Mouse (Mus musculus): ENCODE measurements around the gene Adgrv1. TPM values are rescaled to one million over a fixed set of nuclear protein-coding genes. Genes with fewer than 3 reads are reported as not detected.

The Adgrv1 gene
- polyA plus RNA-seq, 1 experiment from 2014 or later, result 1.1 TPM

- Histone ChIP-seq H3K27me3 (ENCODE audit: control insufficient read depth, insufficient read depth, low read length) (no peaks in the 10 kb centered on the region), H3K4me3 (ENCODE audit: low read depth, low read length) (no peak overlapping the region), H3K9me3 (replicated peaks; ENCODE audit: control insufficient read depth, low read length) (no peaks in the 10 kb centered on the region), H3K27ac (ENCODE audit: low read depth, low read length) (no peak overlapping the region), H3K36me3 (ENCODE audit: control insufficient read depth, insufficient read depth, low read length) (no peaks in the 10 kb centered on the region), H3K4me1 (ENCODE audit: control insufficient read depth, insufficient read depth, low read length) (no peaks in the 10 kb centered on the region), H3K9ac (ENCODE audit: low read depth, low read length) (no peak overlapping the region), H3K4me2 (no peak overlapping the region)
- 88% methylated on average over 1 of the region's 1 CpGs for WGBS (ENCODE audit: insufficient replicate concordance)
- no peak for ATAC-seq (replicated peaks; ENCODE audit: insufficient number of reproducible peaks, low FRiP score, low TSS enrichment)
Observed at GRCm38 (mm10) chr13:81222377-81222776, 410.6 kb downstream of the Adgrv1 start.

- 63% methylated on average over 1 of the region's 1 CpGs for WGBS (ENCODE audit: insufficient replicate concordance)
- H3K9me3 ChIP-seq (replicated peaks; ENCODE audit: control insufficient read depth, low read length), result no peaks in the 10 kb centered on the region
- no peaks in the 10 kb centered on the region for H3K27me3 ChIP-seq (ENCODE audit: control insufficient read depth, insufficient read depth, low read length)
- H3K4me3 ChIP-seq (ENCODE audit: low read depth, low read length), result no peak overlapping the region
- no peak overlapping the region for H3K9ac ChIP-seq (ENCODE audit: low read depth, low read length)
- H3K4me2 ChIP-seq, result no peak overlapping the region
- ATAC-seq (replicated peaks; ENCODE audit: insufficient number of reproducible peaks, low FRiP score, low TSS enrichment), result no peak
- no peak overlapping the region for H3K27ac ChIP-seq (ENCODE audit: low read depth, low read length)
- H3K36me3 ChIP-seq (ENCODE audit: control insufficient read depth, insufficient read depth, low read length), result no peaks in the 10 kb centered on the region
- no peaks in the 10 kb centered on the region for H3K4me1 ChIP-seq (ENCODE audit: control insufficient read depth, insufficient read depth, low read length)
Observed at GRCm38 (mm10) chr13:81211436-81211835, 421.5 kb downstream of the Adgrv1 start.

GRCm38 (mm10) chr13:81210516-81210915 lies 422.4 kb downstream of the Adgrv1 start:
- no peak overlapping the region for H3K4me2 ChIP-seq
- H3K27ac ChIP-seq (ENCODE audit: low read depth, low read length), result no peak overlapping the region
- no peak for ATAC-seq (replicated peaks; ENCODE audit: insufficient number of reproducible peaks, low FRiP score, low TSS enrichment)
- no peaks in the 10 kb centered on the region for H3K27me3 ChIP-seq (ENCODE audit: control insufficient read depth, insufficient read depth, low read length)
- H3K9me3 ChIP-seq (replicated peaks; ENCODE audit: control insufficient read depth, low read length), result no peaks in the 10 kb centered on the region
- WGBS (ENCODE audit: insufficient replicate concordance), result 81% methylated on average over 2 of the region's 2 CpGs
- no peak overlapping the region for H3K4me3 ChIP-seq (ENCODE audit: low read depth, low read length)
- H3K36me3 ChIP-seq (ENCODE audit: control insufficient read depth, insufficient read depth, low read length), result no peaks in the 10 kb centered on the region
- no peak overlapping the region for H3K9ac ChIP-seq (ENCODE audit: low read depth, low read length)
- H3K4me1 ChIP-seq (ENCODE audit: control insufficient read depth, insufficient read depth, low read length), result no peaks in the 10 kb centered on the region

- H3K27me3 ChIP-seq (ENCODE audit: control insufficient read depth, insufficient read depth, low read length), result no peaks in the 10 kb centered on the region
- no peak overlapping the region for H3K4me2 ChIP-seq
- H3K4me3 ChIP-seq (ENCODE audit: low read depth, low read length), result no peak overlapping the region
- H3K4me1 ChIP-seq (ENCODE audit: control insufficient read depth, insufficient read depth, low read length), result no peaks in the 10 kb centered on the region
- H3K9me3 ChIP-seq (replicated peaks; ENCODE audit: control insufficient read depth, low read length), result no peaks in the 10 kb centered on the region
- WGBS (ENCODE audit: insufficient replicate concordance), result 80% methylated on average over 3 of the region's 3 CpGs
- no peak overlapping the region for H3K9ac ChIP-seq (ENCODE audit: low read depth, low read length)
- ATAC-seq (replicated peaks; ENCODE audit: insufficient number of reproducible peaks, low FRiP score, low TSS enrichment), result no peak
- H3K27ac ChIP-seq (ENCODE audit: low read depth, low read length), result no peak overlapping the region
- no peaks in the 10 kb centered on the region for H3K36me3 ChIP-seq (ENCODE audit: control insufficient read depth, insufficient read depth, low read length)
Observed at GRCm38 (mm10) chr13:81209815-81210214, 423.1 kb downstream of the Adgrv1 start.

- H3K9ac ChIP-seq (ENCODE audit: low read depth, low read length), result no peak overlapping the region
- H3K4me2 ChIP-seq, result no peak overlapping the region
- H3K36me3 ChIP-seq (ENCODE audit: control insufficient read depth, insufficient read depth, low read length), result no peaks in the 10 kb centered on the region
- 60% methylated on average over 1 of the region's 1 CpGs for WGBS (ENCODE audit: insufficient replicate concordance)
- H3K27ac ChIP-seq (ENCODE audit: low read depth, low read length), result no peak overlapping the region
- H3K4me3 ChIP-seq (ENCODE audit: low read depth, low read length), result no peak overlapping the region
- H3K27me3 ChIP-seq (ENCODE audit: control insufficient read depth, insufficient read depth, low read length), result no peaks in the 10 kb centered on the region
- H3K9me3 ChIP-seq (replicated peaks; ENCODE audit: control insufficient read depth, low read length), result no peaks in the 10 kb centered on the region
- H3K4me1 ChIP-seq (ENCODE audit: control insufficient read depth, insufficient read depth, low read length), result no peaks in the 10 kb centered on the region
- ATAC-seq (replicated peaks; ENCODE audit: insufficient number of reproducible peaks, low FRiP score, low TSS enrichment), result no peak
Observed at GRCm38 (mm10) chr13:81208106-81208613, 424.8 kb downstream of the Adgrv1 start.

- Histone ChIP-seq H3K4me1 (ENCODE audit: control insufficient read depth, insufficient read depth, low read length) (no peaks in the 10 kb centered on the region), H3K9ac (ENCODE audit: low read depth, low read length) (no peak overlapping the region), H3K36me3 (ENCODE audit: control insufficient read depth, insufficient read depth, low read length) (no peaks in the 10 kb centered on the region), H3K27ac (ENCODE audit: low read depth, low read length) (no peak overlapping the region), H3K27me3 (ENCODE audit: control insufficient read depth, insufficient read depth, low read length) (no peaks in the 10 kb centered on the region), H3K4me3 (ENCODE audit: low read depth, low read length) (no peak overlapping the region), H3K9me3 (replicated peaks; ENCODE audit: control insufficient read depth, low read length) (no peaks in the 10 kb centered on the region), H3K4me2 (no peak overlapping the region)
- WGBS (ENCODE audit: insufficient replicate concordance), result 74% methylated on average over 12 of the region's 12 CpGs
- ATAC-seq (replicated peaks; ENCODE audit: insufficient number of reproducible peaks, low FRiP score, low TSS enrichment), result no peak
Observed at GRCm38 (mm10) chr13:81181966-81182908, 450.7 kb downstream of the Adgrv1 start.

GRCm38 (mm10) chr13:81181459-81181858 lies 451.5 kb downstream of the Adgrv1 start:
- no peaks in the 10 kb centered on the region for H3K4me1 ChIP-seq (ENCODE audit: control insufficient read depth, insufficient read depth, low read length)
- H3K4me3 ChIP-seq (ENCODE audit: low read depth, low read length), result no peak overlapping the region
- no peaks in the 10 kb centered on the region for H3K9me3 ChIP-seq (replicated peaks; ENCODE audit: control insufficient read depth, low read length)
- no peak overlapping the region for H3K4me2 ChIP-seq
- 75% methylated on average over 4 of the region's 4 CpGs for WGBS (ENCODE audit: insufficient replicate concordance)
- H3K36me3 ChIP-seq (ENCODE audit: control insufficient read depth, insufficient read depth, low read length), result no peaks in the 10 kb centered on the region
- H3K9ac ChIP-seq (ENCODE audit: low read depth, low read length), result no peak overlapping the region
- no peaks in the 10 kb centered on the region for H3K27me3 ChIP-seq (ENCODE audit: control insufficient read depth, insufficient read depth, low read length)
- H3K27ac ChIP-seq (ENCODE audit: low read depth, low read length), result no peak overlapping the region
- no peak for ATAC-seq (replicated peaks; ENCODE audit: insufficient number of reproducible peaks, low FRiP score, low TSS enrichment)

GRCm38 (mm10) chr13:81176820-81177219 lies 456.1 kb downstream of the Adgrv1 start:
- no peak overlapping the region for H3K4me2 ChIP-seq
- no peaks in the 10 kb centered on the region for H3K4me1 ChIP-seq (ENCODE audit: control insufficient read depth, insufficient read depth, low read length)
- no peak for ATAC-seq (replicated peaks; ENCODE audit: insufficient number of reproducible peaks, low FRiP score, low TSS enrichment)
- WGBS (ENCODE audit: insufficient replicate concordance), result 66% methylated on average over 4 of the region's 4 CpGs
- no peak overlapping the region for H3K9ac ChIP-seq (ENCODE audit: low read depth, low read length)
- no peak overlapping the region for H3K27ac ChIP-seq (ENCODE audit: low read depth, low read length)
- no peaks in the 10 kb centered on the region for H3K36me3 ChIP-seq (ENCODE audit: control insufficient read depth, insufficient read depth, low read length)
- no peaks in the 10 kb centered on the region for H3K9me3 ChIP-seq (replicated peaks; ENCODE audit: control insufficient read depth, low read length)
- H3K4me3 ChIP-seq (ENCODE audit: low read depth, low read length), result no peak overlapping the region
- no peaks in the 10 kb centered on the region for H3K27me3 ChIP-seq (ENCODE audit: control insufficient read depth, insufficient read depth, low read length)

GRCm38 (mm10) chr13:81176071-81176470 lies 456.9 kb downstream of the Adgrv1 start:
- no peaks in the 10 kb centered on the region for H3K27me3 ChIP-seq (ENCODE audit: control insufficient read depth, insufficient read depth, low read length)
- H3K9ac ChIP-seq (ENCODE audit: low read depth, low read length), result no peak overlapping the region
- H3K36me3 ChIP-seq (ENCODE audit: control insufficient read depth, insufficient read depth, low read length), result no peaks in the 10 kb centered on the region
- no peaks in the 10 kb centered on the region for H3K4me1 ChIP-seq (ENCODE audit: control insufficient read depth, insufficient read depth, low read length)
- no peak for ATAC-seq (replicated peaks; ENCODE audit: insufficient number of reproducible peaks, low FRiP score, low TSS enrichment)
- 80% methylated on average over 3 of the region's 3 CpGs for WGBS (ENCODE audit: insufficient replicate concordance)
- H3K4me2 ChIP-seq, result no peak overlapping the region
- H3K9me3 ChIP-seq (replicated peaks; ENCODE audit: control insufficient read depth, low read length), result no peaks in the 10 kb centered on the region
- H3K4me3 ChIP-seq (ENCODE audit: low read depth, low read length), result no peak overlapping the region
- no peak overlapping the region for H3K27ac ChIP-seq (ENCODE audit: low read depth, low read length)
